Mouse (Mus musculus): ENCODE data around the gene Acbd6. TPM values are rescaled to one million over a fixed set of nuclear protein-coding genes. Genes with fewer than 3 reads are reported as not detected.
A peak's percentile ranks its signal among the peaks of the same experiment; 100 is the strongest.

Gene Acbd6
- polyA plus RNA-seq, 2 experiments from 2014 or later: 5.5 to 12.7 TPM

DNA sequence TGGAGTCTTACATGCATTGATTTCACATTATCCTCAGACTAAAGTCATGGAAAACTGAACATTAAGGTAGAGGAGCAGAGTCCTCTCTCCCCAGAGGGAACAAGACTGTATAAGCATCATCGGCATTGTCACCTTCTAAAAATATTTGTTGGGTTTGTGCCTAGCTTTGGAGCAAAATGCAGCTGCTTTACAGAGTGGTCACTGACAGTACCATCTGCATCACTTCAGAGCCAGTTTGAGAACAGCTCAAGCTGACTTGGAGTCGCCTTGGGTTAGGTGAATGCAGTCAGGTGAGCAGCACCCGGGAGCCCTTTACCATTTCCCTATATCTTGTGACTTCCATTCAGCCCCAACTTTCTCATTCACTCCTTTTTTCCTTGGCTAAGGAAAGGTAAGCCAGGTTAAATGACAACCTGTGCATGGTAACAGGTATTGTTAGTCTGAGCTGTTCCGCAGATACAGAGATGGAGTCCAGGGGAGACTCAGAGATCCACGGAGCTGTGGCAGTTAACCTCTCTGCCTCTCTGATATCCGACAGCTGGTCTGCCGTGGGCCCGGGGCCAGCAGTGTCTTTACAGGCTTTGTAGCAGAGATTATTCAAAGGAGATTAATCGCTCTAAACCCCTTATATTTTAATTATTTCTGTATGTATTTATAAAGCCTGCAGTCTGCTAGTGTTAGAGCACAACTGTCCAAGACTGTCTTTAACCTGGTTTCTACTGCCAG, 92.4 kb downstream of the Acbd6 start:
- no peak for ATAC-seq

DNA sequence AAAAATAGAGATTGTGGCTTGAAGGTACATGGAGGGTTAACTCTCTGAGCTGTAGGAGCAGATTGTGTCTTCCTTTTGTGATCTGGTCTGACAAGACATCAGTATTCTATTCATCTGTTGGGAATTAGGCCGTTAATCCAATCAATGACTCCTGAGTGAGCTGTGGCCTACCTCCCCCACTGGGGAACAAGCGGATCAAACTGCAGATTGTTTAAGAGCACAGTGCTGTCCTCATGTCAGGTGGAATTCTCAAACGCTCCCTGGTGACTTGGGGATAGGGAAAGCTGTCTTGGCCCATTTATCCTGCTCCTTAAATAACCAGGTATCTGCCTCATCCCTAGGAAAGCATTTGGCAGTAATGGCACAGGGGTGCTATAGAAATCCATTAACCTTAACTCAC, 97.0 kb downstream of the Acbd6 start:
- ATAC-seq: no peak

DNA sequence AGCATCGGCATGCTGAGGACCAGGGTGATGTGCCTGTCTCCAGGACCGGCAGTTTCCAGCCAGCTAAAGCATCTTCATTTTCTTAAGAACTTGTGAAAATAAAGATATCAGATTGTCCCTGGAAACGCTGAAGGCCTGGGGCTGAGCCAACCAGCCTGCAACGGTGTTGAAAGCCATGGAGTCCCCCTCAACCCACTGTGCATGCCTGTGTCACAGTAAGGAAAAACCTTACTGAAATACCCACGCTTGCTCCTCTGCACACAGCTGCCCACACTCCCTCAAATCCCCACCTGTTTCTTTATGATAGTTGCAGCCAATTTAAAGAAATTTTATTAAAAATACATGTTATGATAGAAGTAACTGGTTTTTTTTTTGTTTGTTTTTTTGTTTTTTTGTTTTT, 98.4 kb downstream of the Acbd6 start:
- no peak for ATAC-seq

DNA sequence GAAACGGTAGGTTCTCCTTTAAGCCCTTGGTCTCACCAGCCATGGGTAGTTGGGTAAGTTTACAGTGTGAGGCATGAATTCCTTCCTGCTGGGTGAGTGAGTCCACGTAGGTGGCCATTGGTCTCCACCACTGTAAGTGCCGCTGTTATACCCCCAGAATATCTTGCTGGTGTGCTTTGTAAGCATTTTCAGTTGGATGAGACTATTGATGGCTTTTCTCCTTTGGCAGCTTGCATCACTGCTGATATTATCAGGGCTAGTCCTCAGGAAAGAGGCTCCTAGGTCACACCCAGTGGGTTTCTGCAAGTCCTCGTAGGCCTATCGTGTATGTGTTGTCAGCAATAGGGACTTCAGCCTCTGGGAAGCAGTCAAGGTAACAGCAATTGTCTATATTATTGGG, 106.1 kb downstream of the Acbd6 start:
- ATAC-seq: no peak

DNA sequence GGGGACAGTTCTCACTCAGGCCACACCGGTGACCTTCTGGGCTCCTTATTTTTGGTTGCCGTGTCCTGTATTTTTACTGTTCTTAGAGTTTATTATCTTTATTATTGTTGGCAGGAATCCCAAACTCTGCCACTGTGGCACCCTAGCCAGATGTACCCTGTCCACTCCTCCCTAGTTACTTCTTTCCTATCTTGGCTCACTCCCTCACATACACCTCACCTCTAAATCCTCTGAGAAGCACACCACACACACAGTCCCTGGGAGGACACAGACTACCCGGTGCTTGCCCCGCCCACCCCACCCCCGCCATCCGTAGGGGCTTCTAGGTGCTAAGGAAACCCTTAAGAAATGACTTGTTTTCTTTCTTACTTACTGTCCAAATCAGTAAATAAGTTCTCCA, 117.7 kb downstream of the Acbd6 start:
- no peak for ATAC-seq

DNA sequence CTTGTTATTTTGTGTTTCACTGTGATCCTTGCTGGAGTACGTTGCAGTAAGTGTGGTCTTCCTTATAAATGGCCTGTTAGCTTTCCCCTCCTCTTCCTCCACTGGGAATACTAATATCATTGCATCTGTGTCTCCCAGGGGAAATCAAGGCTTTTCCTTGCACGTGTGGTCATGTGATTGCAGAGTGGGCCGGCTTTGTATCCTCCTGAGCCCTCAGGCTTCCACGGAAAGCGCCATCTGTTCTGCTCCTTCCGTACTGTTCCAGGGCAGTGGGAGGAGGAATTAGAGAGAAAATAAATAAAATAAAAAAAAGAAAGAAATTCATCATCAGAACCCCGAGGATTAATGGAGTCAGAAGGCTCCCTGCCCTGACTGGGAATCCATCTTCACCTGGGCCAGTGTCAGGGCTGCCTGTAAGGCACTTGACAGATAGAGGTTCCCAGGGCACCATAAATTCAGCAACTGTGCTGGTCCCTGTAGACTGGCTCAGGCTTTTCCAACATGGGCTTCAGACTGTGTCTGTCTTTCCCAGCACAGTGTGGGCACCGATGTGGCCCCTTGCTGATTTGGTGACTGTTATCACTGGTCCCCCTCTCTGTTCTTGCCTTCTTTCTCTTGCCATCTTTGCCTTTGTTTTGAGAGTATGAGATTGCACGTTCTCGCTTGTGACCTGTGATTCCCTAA, 123.3 kb downstream of the Acbd6 start:
- ATAC-seq: no peak

DNA sequence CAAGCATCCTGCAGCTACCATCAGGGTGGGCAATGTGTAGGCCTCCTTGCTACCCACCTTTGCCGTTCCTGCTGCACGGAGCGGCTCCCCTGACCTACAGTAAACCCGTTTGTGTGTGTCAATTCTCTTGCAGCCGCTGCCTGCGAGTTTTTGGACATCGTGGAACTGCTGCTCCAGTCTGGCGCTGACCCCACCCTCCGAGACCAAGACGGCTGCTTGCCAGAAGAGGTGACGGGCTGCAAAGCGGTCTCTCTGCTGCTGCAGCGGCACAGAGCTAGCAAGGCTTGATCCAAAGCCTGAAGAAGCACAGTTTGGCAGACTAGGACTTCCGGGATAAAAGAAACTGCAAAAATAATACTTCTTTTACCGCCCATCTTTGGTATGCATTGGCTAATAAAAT, 128.9 kb downstream of the Acbd6 start:
- no peak for ATAC-seq

DNA sequence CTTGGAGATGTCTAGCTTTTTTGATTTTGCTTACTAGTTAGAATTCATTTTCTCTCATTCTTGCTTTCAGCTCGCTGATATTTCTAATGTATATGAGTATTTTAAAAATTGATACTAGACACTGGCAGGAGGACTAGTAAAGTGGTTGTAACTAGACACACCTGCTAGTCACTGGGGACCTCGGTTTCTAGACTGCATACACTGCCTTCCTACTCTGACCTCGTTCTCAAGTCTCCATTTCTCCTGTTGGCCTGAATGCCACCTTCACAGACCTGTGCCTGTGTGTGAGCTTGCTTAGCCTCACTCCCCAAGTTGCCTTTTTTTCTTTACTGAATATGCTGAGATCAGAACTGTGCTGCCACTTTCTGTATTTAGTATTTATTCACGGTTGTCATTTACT, 131.2 kb downstream of the Acbd6 start:
- ATAC-seq: no peak

DNA sequence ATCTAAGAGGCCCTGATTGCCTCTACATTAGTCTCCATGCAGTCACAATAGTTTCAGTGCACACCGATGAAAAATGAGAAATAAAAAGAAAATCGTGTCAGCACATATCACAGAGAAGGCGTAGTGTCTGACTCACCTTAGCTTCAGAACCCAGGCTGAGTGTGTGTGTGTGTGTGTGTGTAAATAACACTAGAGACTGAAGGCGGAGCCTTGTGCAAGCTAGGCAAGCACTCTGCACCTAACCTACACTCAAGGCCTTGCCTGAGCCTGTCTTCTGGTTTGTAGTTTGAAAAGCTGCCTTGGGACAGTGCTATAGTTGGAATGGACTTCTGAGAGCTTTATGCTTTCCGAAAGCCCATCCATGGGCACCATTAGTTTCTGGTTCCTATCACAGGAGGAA, 131.6 kb downstream of the Acbd6 start:
- no peak for ATAC-seq

DNA sequence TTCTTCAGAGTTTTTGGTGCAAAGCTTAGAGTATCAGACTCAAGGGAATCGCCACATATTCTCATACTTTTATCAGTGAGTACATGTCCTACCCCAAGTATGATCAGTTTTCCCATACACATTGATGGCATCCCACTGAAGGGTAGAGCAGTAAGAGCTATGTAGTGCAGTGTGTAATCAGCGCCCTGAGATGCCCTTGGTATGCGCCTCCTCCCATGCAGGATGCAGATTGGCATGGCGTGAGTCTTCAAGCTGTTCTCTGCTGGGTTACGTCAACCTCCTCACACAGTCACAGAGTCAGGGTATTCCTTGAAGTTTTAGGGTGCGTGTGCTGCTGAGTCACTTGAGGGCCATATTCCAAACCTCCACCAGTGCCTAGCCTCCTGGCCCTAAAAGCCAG, 134.3 kb downstream of the Acbd6 start:
- ATAC-seq: no peak

DNA sequence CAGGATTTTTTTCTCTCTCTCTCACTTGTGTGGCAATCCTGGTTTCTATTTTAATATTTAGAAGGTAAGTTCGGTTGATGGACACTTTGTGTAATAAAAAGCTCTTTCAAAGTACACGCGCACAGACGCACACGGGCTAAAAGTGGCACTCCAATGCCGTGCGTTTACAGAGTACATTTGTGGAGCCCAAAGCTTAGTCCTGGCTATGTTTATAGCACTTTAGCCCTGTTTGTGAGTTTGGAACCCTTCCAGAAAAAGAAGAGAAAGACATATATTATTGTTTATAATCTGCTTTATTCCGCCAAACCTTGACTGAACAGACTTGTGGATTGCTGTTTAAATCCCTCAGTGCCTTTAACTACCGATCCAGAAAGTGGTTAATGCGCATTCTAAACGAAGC, 135.1 kb downstream of the Acbd6 start:
- no peak for ATAC-seq

DNA sequence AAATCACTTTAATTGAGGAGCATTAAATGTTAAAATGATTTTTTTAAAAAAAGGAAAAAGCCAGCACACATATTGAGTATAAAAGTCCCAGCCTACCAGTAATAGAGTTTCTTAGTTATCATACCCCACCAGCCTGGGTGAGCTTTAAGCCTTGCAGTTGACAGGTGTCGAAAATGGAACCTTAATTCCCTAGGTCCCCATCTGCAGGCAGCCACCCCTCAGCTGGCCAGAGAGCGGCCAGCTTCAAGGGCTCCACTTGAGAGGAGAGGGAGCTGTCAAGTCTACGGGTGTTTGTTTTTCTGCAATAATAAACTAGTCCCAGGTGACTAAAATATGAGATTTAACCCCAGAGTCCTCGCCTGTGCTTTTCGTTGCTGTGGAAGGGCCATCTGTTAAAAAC, 135.5 kb downstream of the Acbd6 start:
- no peak for ATAC-seq

DNA sequence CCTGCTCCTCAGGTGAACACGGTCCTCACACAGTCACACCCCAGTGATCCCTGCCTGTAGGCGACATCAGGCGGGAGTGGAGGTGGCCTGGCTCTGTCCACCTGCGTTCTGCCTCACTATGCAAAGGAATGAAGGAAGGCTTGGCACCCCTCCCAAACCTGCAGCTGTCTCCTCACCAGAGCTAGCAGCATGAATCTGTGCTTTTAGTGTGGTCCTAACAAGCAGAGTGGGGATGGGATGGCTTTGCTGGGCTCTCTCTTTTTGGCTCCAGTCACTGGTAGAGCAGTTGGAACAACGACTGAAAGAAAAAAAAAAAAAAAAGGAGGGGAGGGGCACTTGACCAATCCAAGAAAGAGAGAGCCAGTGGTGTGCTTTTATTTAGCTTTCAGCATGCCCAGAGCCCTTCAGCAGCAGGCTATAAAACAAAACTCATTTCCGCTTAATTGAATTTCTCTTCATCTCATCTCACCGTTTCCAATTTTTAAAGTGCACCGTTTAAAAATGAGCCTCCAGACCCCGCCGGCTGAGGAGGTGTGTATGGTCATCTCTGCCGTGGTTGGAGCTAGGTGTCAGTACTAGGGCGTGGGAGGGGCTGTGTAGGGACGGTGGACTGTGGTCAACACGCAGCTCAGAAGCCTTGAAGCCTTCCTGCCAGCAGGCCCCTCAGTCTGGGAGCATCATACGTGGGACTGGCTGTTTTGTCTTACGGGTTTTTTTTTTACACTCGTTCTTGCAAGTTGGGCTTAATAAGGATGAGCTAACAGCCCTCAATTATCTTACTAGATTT, 140.6 kb downstream of the Acbd6 start:
- no peak for ATAC-seq

DNA sequence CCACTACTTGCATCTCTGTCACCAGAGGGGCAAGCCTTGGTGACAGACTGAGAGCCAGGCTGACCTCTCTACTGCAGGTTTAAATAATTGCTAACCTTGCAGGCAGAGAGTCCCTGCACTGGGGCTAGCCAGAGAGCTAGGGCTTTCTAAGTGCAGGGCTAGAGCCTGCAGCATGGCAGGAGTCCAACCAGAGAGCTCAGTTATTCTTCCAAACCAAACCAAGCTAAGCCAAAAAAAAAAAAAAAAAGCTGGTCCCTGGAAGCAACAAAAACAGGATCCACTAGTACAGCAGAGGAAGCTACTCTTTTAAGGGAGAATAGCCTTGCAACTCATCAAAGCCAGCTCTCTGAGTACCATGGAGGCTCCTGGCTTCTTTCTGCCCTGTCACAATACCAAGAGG, 143.0 kb downstream of the Acbd6 start:
- ATAC-seq: no peak

DNA sequence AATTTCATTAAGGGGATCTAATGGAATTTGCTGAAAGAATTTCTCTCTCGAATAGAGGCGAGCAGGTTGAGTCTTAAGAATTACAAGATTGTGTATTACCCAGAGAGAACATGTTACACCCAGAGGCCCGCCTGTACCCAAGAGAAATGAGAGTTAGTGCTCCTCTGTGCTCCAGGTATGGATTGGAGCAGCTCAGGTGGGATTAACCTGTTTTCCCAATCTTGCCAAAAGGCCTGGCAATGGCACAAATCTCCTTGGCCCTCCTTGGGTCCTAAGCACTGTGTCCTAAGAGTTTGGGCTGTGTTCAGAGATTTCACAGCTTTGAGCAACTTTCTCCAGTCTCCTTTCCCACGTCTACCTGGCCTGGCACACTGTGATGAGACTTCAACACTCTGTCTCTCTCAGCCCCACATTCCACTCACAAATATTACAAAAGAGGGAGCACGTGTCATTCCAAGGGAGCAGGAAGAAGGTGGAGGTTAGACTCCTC, 145.3 kb downstream of the Acbd6 start:
- ATAC-seq: no peak

DNA sequence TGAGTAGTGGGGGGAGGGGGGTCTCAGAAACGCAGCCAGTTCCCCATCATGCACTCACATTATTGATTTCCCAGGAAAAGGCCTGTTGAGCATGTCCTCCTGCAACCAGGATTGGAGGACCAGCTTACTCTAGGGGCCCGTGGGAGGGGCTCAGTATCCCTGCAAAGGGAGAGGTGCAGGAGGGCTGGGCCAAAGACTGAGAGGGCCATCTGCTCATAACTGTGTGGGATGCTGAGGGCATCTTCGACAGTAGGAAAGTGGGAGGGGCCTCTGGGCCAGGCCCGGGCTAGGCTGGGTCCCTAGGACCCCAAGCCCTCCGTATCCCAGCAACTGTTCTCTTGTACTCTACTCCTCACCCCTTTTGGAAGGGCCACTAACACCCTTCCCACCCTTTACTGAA, 146.3 kb downstream of the Acbd6 start:
- no peak for ATAC-seq

DNA sequence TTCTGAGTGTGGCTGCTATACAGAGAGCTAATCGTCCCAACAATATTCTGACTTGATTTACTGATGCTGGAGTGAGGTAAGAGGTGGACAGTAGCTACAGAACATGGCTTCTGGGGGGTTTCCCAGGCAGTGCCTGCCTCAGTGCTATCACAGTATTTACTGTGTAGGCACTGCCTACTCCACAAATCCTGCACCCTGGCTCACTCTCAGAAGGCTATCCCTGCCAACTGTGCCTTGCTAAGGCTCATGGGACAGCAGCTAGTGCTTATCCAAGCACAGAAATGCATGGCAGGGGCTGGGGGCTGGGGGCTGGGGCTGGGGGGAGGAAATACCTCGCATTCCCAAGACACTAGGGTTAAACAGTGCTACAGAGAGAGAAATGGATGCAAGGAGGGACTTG, 155.4 kb downstream of the Acbd6 start:
- ATAC-seq: no peak

DNA sequence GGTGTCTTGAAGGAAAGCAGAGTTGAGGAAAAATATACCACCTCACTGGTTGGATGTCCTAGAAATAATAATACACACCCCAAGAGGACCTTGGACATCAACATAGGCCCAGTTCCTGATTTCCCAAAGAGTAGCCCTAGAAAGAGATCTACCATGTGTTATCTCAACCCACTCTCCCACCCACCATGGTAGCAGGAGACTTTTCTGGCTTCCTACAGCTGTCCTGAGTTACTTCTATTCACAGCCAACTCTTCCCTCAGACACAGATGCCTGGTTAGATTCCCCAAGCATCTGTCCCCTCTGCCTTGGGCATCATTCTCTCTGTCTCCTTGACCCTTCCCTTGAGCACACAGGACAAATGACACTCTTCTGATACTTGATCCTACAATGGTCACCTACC, 157.4 kb downstream of the Acbd6 start:
- ATAC-seq: no peak

DNA sequence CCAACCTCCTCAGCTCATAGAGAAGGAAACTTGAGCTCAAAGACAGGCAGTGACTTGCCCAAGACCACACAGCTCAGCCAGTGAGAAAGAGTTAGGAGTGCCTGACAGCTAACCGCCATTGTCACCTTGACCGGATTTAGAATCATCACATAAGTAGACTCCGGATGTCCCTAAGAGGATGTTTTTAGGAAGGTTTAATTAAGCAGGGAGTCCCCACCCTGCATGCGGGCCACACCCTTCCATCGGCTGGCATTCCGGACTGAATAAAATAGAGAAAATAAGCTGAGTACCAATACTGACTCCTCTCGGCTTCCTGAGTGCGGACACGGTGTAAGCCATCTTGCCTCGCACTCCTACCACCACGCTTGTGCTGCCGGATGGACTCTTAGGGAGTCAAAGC, 159.4 kb downstream of the Acbd6 start:
- no peak for ATAC-seq

DNA sequence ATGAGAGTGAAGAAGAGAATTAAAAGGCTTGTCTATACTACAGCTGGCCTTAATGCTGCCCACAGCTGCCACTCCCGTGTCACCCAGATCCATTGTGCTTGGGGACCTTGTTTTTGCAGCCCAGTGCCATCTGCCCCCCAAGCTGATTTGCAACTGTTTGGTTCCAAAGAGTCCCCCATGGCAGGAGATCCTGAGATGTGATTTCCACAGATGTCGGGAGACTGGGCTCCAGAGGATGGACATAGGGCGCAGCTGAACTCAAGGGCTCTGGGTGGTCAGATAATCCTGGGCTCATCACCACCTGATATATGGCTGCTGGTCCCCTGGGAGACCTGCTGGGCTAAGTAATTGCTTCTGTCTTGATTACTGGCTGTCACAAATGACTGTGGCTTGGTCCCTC, 160.9 kb downstream of the Acbd6 start:
- ATAC-seq: no peak

DNA sequence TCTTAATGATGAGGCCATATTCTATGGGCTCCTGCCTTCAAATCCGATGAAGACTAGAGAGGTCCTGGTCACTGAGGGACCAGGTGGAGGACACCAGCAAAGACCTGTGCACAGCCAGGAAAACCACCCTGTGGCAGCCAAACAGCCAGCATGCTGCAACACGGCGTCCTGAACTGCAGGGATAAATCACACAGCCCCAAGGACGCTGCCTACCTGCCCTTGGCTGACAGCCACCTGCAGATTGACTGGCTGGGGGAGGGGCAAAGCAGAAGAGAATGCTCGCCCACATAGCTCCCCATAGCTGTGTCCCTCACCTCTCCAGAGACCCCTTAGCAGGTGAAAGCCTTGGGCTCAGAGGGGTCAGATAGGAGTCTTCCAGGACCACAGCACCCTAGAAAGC, 162.1 kb downstream of the Acbd6 start:
- no peak for ATAC-seq

DNA sequence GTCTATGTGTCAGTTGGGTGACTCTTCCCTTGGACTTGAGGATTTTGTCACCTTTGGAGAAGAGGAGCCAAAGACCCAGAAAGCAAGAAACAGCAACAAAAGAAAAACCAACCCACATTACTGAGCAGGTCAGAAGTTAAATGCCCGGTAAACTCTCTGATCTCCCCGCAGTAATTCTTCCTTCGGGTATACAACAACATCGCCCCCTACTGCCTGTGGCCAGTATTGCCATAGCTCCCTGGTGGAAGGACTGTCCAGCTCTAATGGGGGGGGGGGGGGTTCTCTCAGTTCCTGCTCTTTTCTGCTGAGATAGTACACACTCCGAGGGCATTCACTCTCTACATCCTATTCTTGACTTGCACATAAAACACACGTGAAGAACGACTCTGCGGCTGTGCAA, 163.5 kb downstream of the Acbd6 start:
- no peak for ATAC-seq

DNA sequence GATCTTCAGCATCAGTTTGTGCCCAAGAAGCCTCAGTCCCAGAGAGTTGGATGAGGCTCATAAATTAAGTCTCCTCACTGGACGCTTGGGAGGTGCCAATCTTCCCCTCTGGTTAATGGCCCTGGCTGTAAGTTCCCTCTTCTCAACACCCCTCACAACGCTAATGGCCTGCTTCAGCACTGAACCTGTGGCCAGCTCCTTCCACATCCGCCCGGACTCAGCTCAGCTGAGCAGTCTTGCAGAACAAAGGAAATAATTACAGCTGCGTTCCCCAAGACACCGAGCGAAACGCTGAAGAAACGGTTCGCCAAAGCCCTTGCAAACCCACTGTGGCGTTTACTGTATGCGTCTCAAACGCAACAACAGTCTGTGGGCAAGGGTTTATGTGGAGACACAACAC, 164.3 kb downstream of the Acbd6 start:
- peak; percentile 19 for ATAC-seq

DNA sequence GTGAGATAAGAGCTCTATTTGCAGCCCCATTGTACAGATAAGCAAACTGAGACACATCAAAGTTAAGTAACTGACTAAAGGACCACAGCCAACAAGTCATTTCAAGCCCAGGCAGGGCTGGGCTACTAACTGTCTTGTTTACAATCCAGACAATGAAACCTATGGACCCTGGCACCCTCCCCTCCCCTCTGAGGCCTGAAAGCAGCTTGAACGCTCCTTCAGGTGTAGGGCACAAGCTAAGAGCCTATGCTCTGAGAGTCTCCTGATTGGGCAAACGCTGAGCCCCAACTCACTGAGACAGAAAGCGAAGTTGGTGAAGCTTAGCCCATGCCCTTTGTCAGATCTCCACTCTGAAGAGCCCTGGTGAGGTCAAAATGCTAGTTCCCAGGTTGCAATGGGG, 166.4 kb downstream of the Acbd6 start:
- no peak for ATAC-seq
